31 mouse cellular contexts compared by ENCODE assay signal in genomic region chr15:9252891-9253290, GRCm38 (mm10). TPM values are rescaled to one million over a fixed set of nuclear protein-coding genes. Genes with fewer than 3 reads are reported as not detected.
"Had no signal": no experiment of that assay in that cellular context is flagged by ENCODE, and none has a peak within 500 bp of the region (broad histone marks: within the 10 kb centered on the region; RNA-seq: fewer than 3 reads in every experiment).

No protein-coding gene starts in this region.

- H3K36me3 ChIP-seq: liver, embryonic 12.5 days; liver, embryonic 15.5 days; lung, embryonic 15.5 days; midbrain, embryonic 10.5 days; midbrain, embryonic 13.5 days; neural tube, embryonic 13.5 days; stomach, embryonic 15.5 days had no signal

- H3K4me2 ChIP-seq: liver, embryonic 12.5 days; liver, embryonic 15.5 days; lung, embryonic 15.5 days; midbrain, embryonic 13.5 days; neural tube, embryonic 13.5 days; stomach, embryonic 15.5 days had no signal

- H3K4me3 ChIP-seq: left cerebral cortex, adult 2 months; liver, embryonic 12.5 days; liver, embryonic 15.5 days; lung, embryonic 15.5 days; megakaryocyte, embryonic 14.5 days; midbrain, embryonic 10.5 days; midbrain, embryonic 13.5 days; myocyte; neural tube, embryonic 13.5 days; stomach, embryonic 15.5 days had no signal

- H3K27ac ChIP-seq: left cerebral cortex, adult 2 months; liver, embryonic 12.5 days; liver, embryonic 15.5 days; lung, embryonic 15.5 days; midbrain, embryonic 10.5 days; midbrain, embryonic 13.5 days; neural tube, embryonic 13.5 days; stomach, embryonic 15.5 days had no signal

- DNase-seq: layer of hippocampus, postnatal 36 days; lung, adult 18-20 months; lung, postnatal 10 days; lung, postnatal 36 days; retina, postnatal 1 day; right cerebral cortex, postnatal 25 days; spleen, adult 18-20 months; thymus, adult 18-20 months; thymus, postnatal 36 days had no signal

- H3K9me3 ChIP-seq: liver, embryonic 12.5 days; liver, embryonic 15.5 days; lung, embryonic 15.5 days; megakaryocyte, embryonic 14.5 days; midbrain, embryonic 10.5 days; midbrain, embryonic 13.5 days; neural tube, embryonic 13.5 days; stomach, embryonic 15.5 days had no signal

- H3K9ac ChIP-seq: liver, embryonic 12.5 days; liver, embryonic 15.5 days; lung, embryonic 15.5 days; midbrain, embryonic 13.5 days; neural tube, embryonic 13.5 days; stomach, embryonic 15.5 days had no signal

- H3K27me3 ChIP-seq: liver, embryonic 12.5 days; liver, embryonic 15.5 days; lung, embryonic 15.5 days; megakaryocyte, embryonic 14.5 days; midbrain, embryonic 13.5 days; neural tube, embryonic 13.5 days; stomach, embryonic 15.5 days had no signal

- H3K4me1 ChIP-seq: liver, embryonic 12.5 days; liver, embryonic 15.5 days; lung, embryonic 15.5 days; megakaryocyte, embryonic 14.5 days; midbrain, embryonic 10.5 days; midbrain, embryonic 13.5 days; neural tube, embryonic 13.5 days; stomach, embryonic 15.5 days had no signal

- ATAC-seq: intestine, postnatal 0 days; liver, embryonic 12.5 days; midbrain, embryonic 13.5 days; midbrain, embryonic 16.5 days had no signal

RNA-seq across cellular contexts. Expression of gene Ugt3a1, which starts 23.8 kb away (rescaled TPM):
- total RNA-seq: layer of hippocampus, adult 8-10 months; layer of hippocampus, postnatal 10 days; layer of hippocampus, postnatal 36 days; left cerebral cortex, adult 2 months; left cerebral cortex, postnatal 10 days; left cerebral cortex, postnatal 36 days; monocyte, adult 5-6 weeks; neutrophil, adult 5-6 weeks had no signal
- polyA plus RNA-seq: intestine, embryonic 14.5 days; intestine, postnatal 0 days; limb, embryonic 11.5 days; limb, embryonic 14.5 days; lung, embryonic 15.5 days; midbrain, embryonic 10.5 days; midbrain, embryonic 13.5 days; midbrain, embryonic 16.5 days; myocyte; neural tube, embryonic 13.5 days; urinary bladder, adult 2 months had no signal
